Mouse (Mus musculus) ovary, postnatal 14 days (tissue): ENCODE measurements around the gene Prdx2.

Experiments
- DNase-seq: peaks from one replicate; pipeline ENCODE4 v3.0.0; 2022; ENCODE audit warnings: low spot score

Gene Prdx2

GRCm38 (mm10) chr8:84969241-84970134 lies at the start of gene Prdx2, which contains the start of the genes Gm49661 and Rnaseh2a:
Prdx2 (plus strand) TSS chr8:84969587.
Gm49661 (minus strand) TSS chr8:84969433.
Rnaseh2a (minus strand) TSS chr8:84969767.
- no peak for DNase-seq

- DNase-seq = no peak
Observed at GRCm38 (mm10) chr8:84921596-84921995, 47.8 kb upstream of the Prdx2 start.

GRCm38 (mm10) chr8:84925557-84925956 lies 43.8 kb upstream of the Prdx2 start:
- DNase-seq = no peak

- no peak for DNase-seq
Observed at GRCm38 (mm10) chr8:84927513-84927912, 41.9 kb upstream of the Prdx2 start.

GRCm38 (mm10) chr8:84928456-84929306 lies 40.7 kb upstream of the Prdx2 start:
- peak; percentile 57 for DNase-seq

GRCm38 (mm10) chr8:84930582-84930981 lies 38.8 kb upstream of the Prdx2 start:
- DNase-seq = no peak

GRCm38 (mm10) chr8:84933767-84934559 lies 35.4 kb upstream of the Prdx2 start:
- DNase-seq = no peak

GRCm38 (mm10) chr8:84934860-84935259 lies 34.5 kb upstream of the Prdx2 start:
- no peak for DNase-seq

- DNase-seq = no peak
Observed at GRCm38 (mm10) chr8:84935489-84935888, 33.9 kb upstream of the Prdx2 start.

GRCm38 (mm10) chr8:84936041-84936961 lies 33.1 kb upstream of the Prdx2 start:
- no peak for DNase-seq

- DNase-seq = peak; percentile 33
Observed at GRCm38 (mm10) chr8:84936962-84937546, 32.3 kb upstream of the Prdx2 start, which contains the start of gene Mast1. Mast1 (minus strand) TSS chr8:84937359.

GRCm38 (mm10) chr8:84937620-84938485 lies 31.5 kb upstream of the Prdx2 start:
- DNase-seq = no peak

GRCm38 (mm10) chr8:84943699-84944098 lies 25.7 kb upstream of the Prdx2 start:
- DNase-seq = no peak

- DNase-seq = no peak
Observed at GRCm38 (mm10) chr8:84944478-84945160, 24.8 kb upstream of the Prdx2 start.

GRCm38 (mm10) chr8:84945235-84945632 lies 24.2 kb upstream of the Prdx2 start:
- no peak for DNase-seq

GRCm38 (mm10) chr8:84945633-84946527 lies 23.5 kb upstream of the Prdx2 start:
- DNase-seq = no peak

GRCm38 (mm10) chr8:84946528-84947240 lies 22.7 kb upstream of the Prdx2 start, which contains the start of gene Rtbdn:
Rtbdn (plus strand) TSS chr8:84946991.
- no peak for DNase-seq
